Mouse (Mus musculus) erythroid progenitor cell, adult 5-6 weeks (primary cell): ENCODE measurements around the gene Ttll6. TPM values are rescaled to one million over a fixed set of nuclear protein-coding genes. Genes with fewer than 3 reads are reported as not detected.
"Not testable (repeated sequence)": the region's sequence is repeated elsewhere in the genome, so short reads cannot be mapped to it uniquely, and the experiment has no call there.

Experiments
- ATAC-seq: replicated peaks from 2 replicates; pipeline ENCODE4 v1.8.0; 2016; ENCODE audit warnings: moderate number of reproducible peaks, mild to moderate bottlenecking, moderate TSS enrichment, inconsistent platforms; ENCODE audit not compliant: poor library complexity, low FRiP score, severe bottlenecking
- total RNA-seq, 2 experiments: library from RNA; stranded (forward) in 1 of 2; stranded (reverse) in 1 of 2; fragments of 150-400 nt in 1 of 2; fragments of 186-747, 209-891 nt in 1 of 2; gene quantifications; 2 replicates each; pipeline versions ENCODE4 v1.2.3 to v1.2.4; 2015 to 2017; ENCODE audit warnings: low replicate concordance in 2 of 2

Ttll6 gene
- not detected in 2 replicates for total RNA-seq (2015; ENCODE audit: low replicate concordance)
- not detected in 2 replicates for total RNA-seq (2017; ENCODE audit: low replicate concordance)

DNA sequence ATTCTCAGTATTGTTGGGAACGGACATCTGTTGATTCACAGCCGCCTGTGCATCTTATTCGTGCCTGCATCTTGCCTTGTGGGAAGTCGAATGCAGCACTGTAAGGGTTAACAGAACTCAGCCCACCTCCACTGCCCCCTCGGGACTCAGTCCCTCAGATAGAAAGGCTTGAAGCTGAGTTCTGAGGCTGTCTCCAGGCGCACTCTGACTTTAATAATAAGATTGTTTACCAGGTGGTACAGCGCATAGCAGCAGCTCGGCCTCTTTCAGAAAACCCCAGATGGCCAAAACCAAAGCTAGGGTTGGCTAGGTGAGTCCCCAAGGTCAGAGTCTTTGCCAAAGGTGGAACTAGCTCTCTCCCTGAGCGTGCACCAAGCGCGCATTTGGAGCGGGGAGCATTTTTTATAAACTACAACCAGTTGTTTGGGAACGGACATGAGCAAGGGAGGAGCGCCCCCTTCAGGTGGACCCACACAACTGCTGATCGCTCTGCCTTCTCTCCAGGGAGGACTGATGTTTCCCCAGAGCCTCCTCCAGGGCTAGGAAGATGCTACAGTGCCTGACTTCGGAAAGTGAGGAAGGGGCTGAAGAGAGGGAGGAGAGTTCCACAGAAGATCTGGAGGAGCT, at the start of gene Ttll6:
Gene Ttll6, plus strand, starts transcription at position 548 of the 627 bp plus-strand sequence.
- 0 out of 2 replicates have a peak, but pooled peaks have one; percentile 42 for ATAC-seq

- ATAC-seq, result no peak
Measured at GRCm38 (mm10) chr11:96087981-96088380, 45.6 kb upstream of the Ttll6 start.

- ATAC-seq, result no peak
Measured at GRCm38 (mm10) chr11:96091073-96091472, 42.5 kb upstream of the Ttll6 start.

DNA sequence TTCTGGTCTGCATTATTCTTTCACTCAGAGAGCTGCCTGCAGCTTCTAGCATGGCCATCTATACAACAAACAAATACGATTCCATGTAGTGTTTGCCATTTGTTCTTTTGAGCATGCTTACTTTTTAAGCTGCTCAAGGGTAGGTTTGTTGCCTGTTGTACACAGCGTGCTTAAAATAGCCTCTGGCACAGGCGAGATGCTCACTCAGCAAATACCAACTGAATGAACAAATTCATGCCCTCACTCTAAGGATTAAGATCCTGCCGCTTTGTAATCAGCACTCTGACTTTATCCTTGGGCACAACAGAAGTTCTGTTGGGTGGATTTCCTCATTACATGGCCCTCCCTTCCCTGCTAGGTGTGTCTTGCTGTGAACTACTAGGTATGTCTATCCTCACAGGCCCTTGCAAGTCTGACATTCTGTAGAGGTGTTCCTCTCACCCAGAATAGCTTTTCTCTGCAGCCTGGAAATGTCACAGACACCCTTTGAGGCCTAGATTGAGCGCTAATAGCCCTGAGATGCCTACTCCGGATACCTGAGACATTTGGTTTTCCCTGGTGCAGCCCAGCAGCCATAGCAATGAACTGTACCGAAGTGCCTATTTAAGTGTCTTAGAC, 40.8 kb upstream of the Ttll6 start:
- no peak for ATAC-seq

DNA sequence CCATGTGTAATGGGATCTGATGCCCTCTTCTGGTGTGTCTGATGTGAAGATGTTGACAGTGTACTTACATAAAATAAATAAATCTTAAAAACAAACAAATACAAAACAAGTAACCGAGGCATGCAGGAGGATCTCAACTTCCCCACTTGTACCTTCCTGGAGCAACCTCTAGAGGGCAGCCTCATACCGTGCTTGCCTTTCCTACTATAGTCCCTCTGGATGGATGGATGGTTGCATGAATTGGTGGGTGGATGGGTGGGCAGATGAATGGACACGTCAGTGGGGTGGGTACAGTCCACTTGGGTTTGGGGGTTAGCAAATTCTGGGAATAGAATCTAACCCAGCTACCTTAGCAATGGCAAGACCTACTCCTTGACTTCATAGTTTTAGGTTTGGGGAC, 40.2 kb upstream of the Ttll6 start:
- peak; percentile 84; the same call in 1 of the 2 replicates for ATAC-seq

DNA sequence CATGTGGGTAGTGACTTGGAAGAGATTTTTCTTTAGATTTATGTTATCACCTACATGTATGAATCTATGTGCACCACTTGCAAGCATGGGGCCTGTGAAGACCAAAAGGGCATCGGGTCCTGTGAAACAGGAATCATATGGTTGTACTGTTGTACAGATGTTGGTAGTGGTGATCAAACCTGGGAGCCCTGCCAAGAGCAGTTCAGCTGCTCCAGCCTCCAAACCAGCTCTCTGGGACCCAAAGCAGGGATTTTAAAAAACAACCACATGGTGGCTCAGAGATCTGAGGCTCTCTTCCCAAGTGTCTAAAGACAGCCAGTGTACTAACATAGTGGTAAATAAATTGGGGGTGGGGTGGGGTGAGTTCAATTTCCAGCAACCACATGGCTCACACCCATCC, 25.2 kb upstream of the Ttll6 start:
- ATAC-seq, result no peak

GRCm38 (mm10) chr11:96110950-96111349, 22.6 kb upstream of the Ttll6 start:
- ATAC-seq, result not testable (repeated sequence)

- no peak for ATAC-seq
Measured at GRCm38 (mm10) chr11:96111751-96112150, 21.8 kb upstream of the Ttll6 start, which contains the start of gene Calcoco2. TSS of gene Calcoco2 (minus strand) at chr11:96111964.

GRCm38 (mm10) chr11:96114077-96114476, 19.5 kb upstream of the Ttll6 start:
- no peak for ATAC-seq

- ATAC-seq, result no peak
Measured at GRCm38 (mm10) chr11:96115416-96115815, 18.2 kb upstream of the Ttll6 start.

DNA sequence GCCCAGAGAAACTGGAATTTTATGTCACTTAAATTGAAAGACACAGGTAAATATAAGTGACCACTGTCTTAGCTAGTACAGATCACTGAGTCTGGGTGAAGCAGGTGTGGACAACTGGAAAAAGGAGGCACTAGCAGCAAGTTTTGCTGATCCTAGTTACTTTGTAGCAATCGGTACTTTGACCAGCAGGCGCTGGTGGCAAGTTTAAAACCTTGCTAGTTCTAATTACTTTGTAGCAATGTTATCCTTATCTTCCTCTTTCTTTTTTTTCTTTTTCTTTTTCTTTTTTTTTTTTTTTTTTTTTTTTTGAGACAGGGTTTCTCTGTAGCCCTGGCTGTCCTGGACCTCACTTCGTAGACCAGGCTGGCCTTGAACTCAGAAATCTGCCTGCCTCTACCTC, 17.5 kb upstream of the Ttll6 start:
- no peak for ATAC-seq

DNA sequence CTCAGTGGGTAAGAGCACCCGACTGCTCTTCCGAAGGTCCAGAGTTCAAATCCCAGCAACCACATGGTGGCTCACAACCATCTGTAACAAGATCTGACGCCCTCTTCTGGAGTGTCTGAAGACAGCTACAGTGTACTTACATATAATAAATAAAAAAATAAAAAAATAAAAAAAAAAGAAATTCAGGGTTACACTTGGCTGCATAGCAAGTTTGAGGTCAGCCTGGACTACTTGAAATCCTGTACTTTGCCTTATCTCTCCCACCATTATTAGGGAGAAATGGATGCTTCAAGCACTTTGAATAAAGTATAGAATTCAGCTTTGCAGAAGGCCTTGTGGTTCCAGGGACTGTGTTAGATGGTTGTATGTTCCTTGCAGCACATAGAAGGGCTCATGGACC, 16.7 kb upstream of the Ttll6 start:
- not testable (repeated sequence) for ATAC-seq

DNA sequence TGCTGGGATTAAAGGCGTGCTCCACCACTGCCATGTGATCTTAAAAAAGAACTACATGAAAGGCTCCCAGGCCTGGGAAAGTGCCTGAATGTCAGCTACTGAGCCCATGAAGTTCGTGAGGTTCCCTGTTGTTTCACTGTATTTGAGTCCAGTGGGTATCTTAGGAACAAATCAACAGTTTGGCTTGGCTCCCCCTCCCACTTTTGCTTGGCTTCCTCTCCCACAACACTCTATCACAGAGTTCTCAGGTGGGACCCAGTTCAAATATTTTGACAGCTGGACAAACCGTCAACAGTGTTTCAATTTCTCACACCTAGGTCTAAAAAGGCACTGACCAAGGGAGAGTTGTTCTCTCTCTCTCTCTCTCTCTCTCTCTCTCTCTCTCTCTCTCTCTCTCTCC, 14.2 kb upstream of the Ttll6 start:
- no peak for ATAC-seq

GRCm38 (mm10) chr11:96122806-96123205, 10.8 kb upstream of the Ttll6 start:
- ATAC-seq, result not testable (repeated sequence)

DNA sequence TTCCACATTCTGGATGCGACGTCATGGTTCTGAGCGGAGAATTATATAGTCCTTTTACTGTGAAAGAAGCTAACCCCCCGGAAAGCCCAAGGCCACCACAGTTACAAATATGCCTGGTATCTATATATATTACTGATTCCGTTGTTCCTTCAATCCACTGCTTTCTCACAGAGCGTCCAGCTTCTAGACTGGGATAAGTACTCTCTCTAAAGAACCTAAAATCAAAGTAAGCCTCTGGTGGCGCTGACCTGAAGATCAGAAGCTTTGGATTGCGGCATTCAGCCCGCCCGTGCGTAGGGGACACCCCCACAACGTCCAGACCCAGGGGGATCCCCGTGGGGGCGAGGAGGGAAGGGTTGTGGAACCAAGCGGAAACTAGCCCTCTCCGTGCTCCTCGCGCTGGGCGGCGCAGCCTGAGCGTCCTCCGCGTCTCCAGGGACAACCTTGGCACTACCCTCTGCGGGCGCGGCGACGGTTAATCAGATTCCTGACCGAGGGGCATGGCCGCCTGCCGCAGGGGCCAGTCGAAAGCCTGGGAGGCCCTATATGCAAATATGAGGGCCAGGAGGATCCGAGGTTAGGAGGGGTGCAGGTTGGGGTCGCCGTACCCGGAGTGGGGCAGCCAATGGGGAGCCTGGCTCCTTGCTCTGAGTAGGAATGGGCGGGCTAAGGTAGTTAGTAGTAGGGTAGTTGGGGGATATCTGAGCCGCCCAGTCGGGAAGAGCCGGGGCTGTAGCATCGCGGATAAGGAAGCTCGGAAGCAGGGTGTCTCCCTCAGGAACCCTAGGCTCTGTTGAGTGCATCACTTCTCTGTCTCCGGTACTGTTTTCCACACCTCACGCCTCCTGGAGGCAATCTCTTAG, 9.3 kb upstream of the Ttll6 start:
- no peak for ATAC-seq

DNA sequence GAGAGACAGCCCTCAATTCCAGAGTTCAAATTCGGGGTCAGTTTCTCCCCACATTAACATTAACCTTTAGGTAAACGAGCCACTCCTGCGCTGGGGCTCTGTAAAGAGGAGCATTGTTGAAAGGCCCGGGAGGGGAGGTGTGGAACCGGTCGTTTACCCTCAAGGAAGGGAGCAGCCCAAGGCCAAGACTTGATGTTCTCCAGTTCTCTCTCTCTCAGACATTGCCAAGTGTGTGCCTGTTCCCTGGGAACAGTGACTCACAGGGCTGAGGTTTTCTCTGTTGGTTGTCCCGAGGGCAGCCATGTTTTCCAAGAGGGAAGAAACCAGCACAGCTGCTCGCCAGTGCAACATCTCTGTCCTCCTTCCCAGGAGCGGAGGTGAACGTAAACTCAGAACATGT, 3.0 kb upstream of the Ttll6 start:
- ATAC-seq, result no peak

DNA sequence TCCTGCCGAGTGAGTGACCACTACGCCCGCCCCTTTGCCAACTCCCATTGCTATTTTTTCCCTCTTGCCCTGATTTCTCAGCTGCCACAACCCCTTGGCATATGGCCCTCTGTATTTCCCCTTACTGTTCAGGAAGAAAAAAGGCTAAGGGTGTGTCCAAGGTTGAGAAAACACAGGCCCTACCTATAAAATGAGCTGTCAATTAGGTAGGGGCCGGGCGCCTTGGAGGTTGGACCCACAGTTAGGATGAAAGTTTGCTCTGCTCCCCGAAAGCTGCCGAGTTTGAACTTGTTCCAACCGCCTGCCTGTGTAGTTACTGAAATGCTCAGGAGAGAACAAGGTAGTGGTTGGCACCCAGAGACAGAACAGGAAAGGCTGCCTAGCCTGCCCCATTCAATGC, 2.3 kb downstream of the Ttll6 start:
- no peak for ATAC-seq

GRCm38 (mm10) chr11:96140726-96141175, 7.2 kb downstream of the Ttll6 start:
- ATAC-seq, result no peak

DNA sequence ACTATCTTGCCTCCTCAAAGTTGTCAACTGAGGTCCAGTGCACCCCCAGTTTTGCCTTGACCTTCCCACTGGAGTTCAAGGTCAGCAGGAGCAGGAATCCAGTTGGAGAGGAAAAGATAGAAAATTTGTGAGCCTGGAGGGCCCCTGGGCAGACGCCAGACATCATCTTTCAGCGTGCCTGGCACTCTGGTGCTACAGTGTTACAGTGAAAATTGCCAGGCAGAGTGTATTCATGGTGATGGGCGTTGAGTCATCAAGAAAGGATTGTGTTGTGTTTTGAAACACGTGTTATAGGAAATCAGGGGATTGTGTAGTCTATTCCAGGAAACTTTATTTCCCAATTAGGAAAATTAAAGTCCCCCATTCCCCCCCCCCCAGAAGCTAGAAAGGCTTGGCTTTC, 10.2 kb downstream of the Ttll6 start:
- ATAC-seq, result no peak

DNA sequence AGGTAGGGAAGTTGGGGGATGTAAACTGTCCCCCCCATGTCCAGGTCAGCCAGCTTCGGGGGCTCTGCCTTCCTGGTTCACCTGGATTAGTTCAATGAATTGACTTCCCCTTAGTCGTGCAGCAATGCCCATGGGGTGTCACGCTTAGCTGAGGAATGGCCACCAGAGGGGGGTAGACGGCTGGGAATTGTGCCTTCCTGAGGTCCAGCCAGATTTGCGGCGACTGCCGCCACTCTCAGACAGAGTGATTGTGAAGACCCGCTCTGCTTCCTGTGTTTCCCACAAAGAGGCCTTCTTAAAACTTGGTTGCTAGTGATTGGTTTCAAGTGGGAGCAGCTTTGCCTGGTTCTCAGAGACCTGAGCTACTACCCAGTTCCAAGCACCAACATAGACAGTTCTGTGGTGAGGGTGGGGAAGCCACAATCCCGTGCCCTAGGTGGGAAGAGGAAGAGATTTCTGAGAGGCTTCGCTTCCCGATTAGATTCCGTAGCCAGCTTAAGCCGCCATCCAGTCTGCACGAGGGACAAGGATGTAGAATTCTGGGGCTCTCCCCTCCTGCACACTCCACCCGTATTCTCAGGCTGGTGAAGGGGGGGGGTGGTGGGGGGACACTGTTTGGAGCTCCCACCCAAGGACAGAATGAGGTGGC, 12.2 kb downstream of the Ttll6 start:
- ATAC-seq, result no peak
